Mouse (Mus musculus) neural tube, embryonic 11.5 days (tissue): ENCODE measurements around the gene Adamtsl1. TPM values are rescaled to one million over a fixed set of nuclear protein-coding genes. Genes with fewer than 3 reads are reported as not detected.

Experiments used
- ATAC-seq: fragments of 200-750 bp; cut with Nextera tagmentation; 2 replicates; pipeline ENCODE4 v1.8.0; 2017; ENCODE audit warnings: moderate number of reproducible peaks, mild to moderate bottlenecking, moderate TSS enrichment, moderate library complexity; ENCODE audit not compliant: insufficient read depth, low FRiP score, low TSS enrichment
- DNase-seq: peaks from one replicate; pipeline ENCODE4 v3.0.0-alpha.2; 2015; ENCODE audit warnings: low spot score
- H3K27ac ChIP-seq: fragments of 300-500 bp; sonication (generic); 2 replicates; pipeline ENCODE4 v1.5.1; 2014; ENCODE audit warnings: low read depth, mild to moderate bottlenecking, low read length
- H3K27me3 ChIP-seq: fragments of 300-500 bp; sonication (generic); 2 replicates; pipeline ENCODE4 v1.6.1; 2014; ENCODE audit warnings: mild to moderate bottlenecking, low read length, mixed read lengths; ENCODE audit not compliant: control insufficient read depth, insufficient read depth
- H3K36me3 ChIP-seq: fragments of 300-500 bp; sonication (generic); 2 replicates; pipeline ENCODE4 v1.6.1; 2014; ENCODE audit warnings: mild to moderate bottlenecking, low read length, moderate library complexity, mixed read lengths; ENCODE audit not compliant: control insufficient read depth, insufficient read depth
- H3K4me1 ChIP-seq: fragments of 300-500 bp; sonication (generic); 2 replicates; pipeline ENCODE4 v1.6.1; 2014; ENCODE audit warnings: low read length, mixed read lengths; ENCODE audit not compliant: control insufficient read depth, insufficient read depth
- H3K4me2 ChIP-seq: fragments of 300-500 bp; sonication (generic); 2 replicates; pipeline ENCODE4 v1.6.1; 2014; ENCODE audit warnings: low read depth, mild to moderate bottlenecking, moderate library complexity
- H3K4me3 ChIP-seq: fragments of 300-500 bp; sonication (generic); 2 replicates; pipeline ENCODE4 v1.5.1; 2014; ENCODE audit warnings: low read depth, low read length
- H3K9ac ChIP-seq: fragments of 300-500 bp; sonication (generic); 2 replicates; pipeline ENCODE4 v1.6.1; 2014; ENCODE audit warnings: mild to moderate bottlenecking, low read length
- H3K9me3 ChIP-seq: fragments of 300-500 bp; sonication (generic); 2 replicates; pipeline ENCODE4 v1.6.1; 2016; ENCODE audit warnings: low read length; ENCODE audit not compliant: control insufficient read depth
- WGBS: fragments of 180-500 bp; shearing (Covaris S2); extraction: QIAGEN DNeasy Blood & Tissue Kit; methylation state at CpG from one replicate; pipeline ENCODE4 v1.1.7; 2014; 5-methylcytosine and 5-hydroxymethylcytosine counted together
- polyA plus RNA-seq: library from polyadenylated mRNA; unstranded; fragments of >200 nt; fragmentation: Nextera tagmentation; extraction: Ambion mirVana; gene quantifications from 2 replicates; pipeline ENCODE4 v1.2.1, GENCODE M21; 2014

The Adamtsl1 gene
- polyA plus RNA-seq, 1 experiment from 2014 or later = 10.7 TPM

GRCm38 (mm10) chr4:86191195-86191594, 677.2 kb downstream of the Adamtsl1 start:
- ATAC-seq (no peak), DNase-seq (no peak)
- no peak overlapping the region for H3K4me3 ChIP-seq
- 82% methylated on average over 5 of the region's 5 CpGs for WGBS
- H3K4me1 ChIP-seq = no peaks in the 10 kb centered on the region
- no peaks in the 10 kb centered on the region for H3K9me3 ChIP-seq
- no peak overlapping the region for H3K4me2 ChIP-seq
- H3K27me3 ChIP-seq = no peaks in the 10 kb centered on the region
- H3K9ac ChIP-seq = no peak overlapping the region
- no peak overlapping the region for H3K27ac ChIP-seq
- H3K36me3 ChIP-seq = no peaks in the 10 kb centered on the region

DNA sequence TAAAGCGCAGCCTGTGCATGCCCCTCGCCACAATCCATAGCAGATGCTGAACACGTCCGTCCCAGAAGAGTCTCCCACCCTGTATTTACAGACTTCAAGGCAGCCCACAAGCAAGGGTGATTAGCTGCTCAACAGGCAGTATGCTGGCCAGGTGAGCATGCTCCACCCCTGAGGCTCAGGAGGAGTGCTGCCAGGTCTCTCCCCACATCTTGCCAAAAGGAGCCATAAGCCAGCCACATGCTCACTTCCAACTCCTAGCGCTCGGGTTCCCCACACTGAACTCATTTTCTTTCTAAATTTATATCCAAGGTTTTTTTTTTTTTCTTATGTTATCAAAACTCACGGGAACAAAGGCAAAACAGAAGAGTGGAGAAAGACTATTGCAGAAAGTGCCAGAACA, 687.8 kb downstream of the Adamtsl1 start:
- Histone ChIP-seq H3K27ac (no peak overlapping the region), H3K27me3 (no peaks in the 10 kb centered on the region), H3K36me3 (no peaks in the 10 kb centered on the region), H3K9ac (no peak overlapping the region), H3K4me2 (no peak overlapping the region), H3K9me3 (no peaks in the 10 kb centered on the region), H3K4me1 (no peaks in the 10 kb centered on the region), H3K4me3 (no peak overlapping the region)
- DNase-seq = no peak
- WGBS = 86% methylated on average over 7 of the region's 7 CpGs
- no peak for ATAC-seq

GRCm38 (mm10) chr4:86203288-86203687, 689.3 kb downstream of the Adamtsl1 start:
- Histone ChIP-seq H3K9ac (no peak overlapping the region), H3K36me3 (no peaks in the 10 kb centered on the region), H3K27ac (no peak overlapping the region), H3K9me3 (no peaks in the 10 kb centered on the region), H3K4me1 (no peaks in the 10 kb centered on the region), H3K4me3 (no peak overlapping the region), H3K4me2 (no peak overlapping the region), H3K27me3 (no peaks in the 10 kb centered on the region)
- 95% methylated on average over 2 of the region's 2 CpGs for WGBS
- ATAC-seq (no peak), DNase-seq (no peak)

DNA sequence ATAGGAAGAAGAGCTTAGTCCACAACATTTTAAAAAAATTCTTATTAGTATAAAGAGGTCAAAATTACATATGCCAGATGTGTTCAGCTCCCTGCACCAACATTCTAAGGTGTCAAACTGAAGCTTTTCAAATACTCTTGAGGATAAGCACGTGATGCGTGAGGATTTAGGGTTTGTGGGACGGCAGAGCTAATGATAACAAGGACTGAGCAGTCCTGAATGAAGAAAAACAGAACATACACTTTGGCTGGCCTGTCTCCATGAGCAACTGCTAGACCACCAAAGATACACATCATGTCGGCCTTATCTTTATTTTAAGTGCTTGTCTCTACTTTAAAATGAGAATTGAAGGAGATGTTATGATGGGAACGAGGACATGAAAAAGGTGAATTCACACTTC, 710.9 kb downstream of the Adamtsl1 start:
- Histone ChIP-seq H3K4me1 (no peaks in the 10 kb centered on the region), H3K36me3 (no peaks in the 10 kb centered on the region), H3K4me3 (no peak overlapping the region), H3K4me2 (no peak overlapping the region), H3K9ac (no peak overlapping the region), H3K27ac (no peak overlapping the region), H3K9me3 (no peaks in the 10 kb centered on the region), H3K27me3 (no peaks in the 10 kb centered on the region)
- DNase-seq = no peak
- ATAC-seq = no peak
- 81% methylated on average over 5 of the region's 5 CpGs for WGBS

GRCm38 (mm10) chr4:86227096-86227495, 713.1 kb downstream of the Adamtsl1 start:
- ATAC-seq = no peak
- Histone ChIP-seq H3K9me3 (no peaks in the 10 kb centered on the region), H3K9ac (no peak overlapping the region), H3K4me1 (no peaks in the 10 kb centered on the region), H3K27ac (no peak overlapping the region), H3K4me2 (no peak overlapping the region), H3K27me3 (no peaks in the 10 kb centered on the region), H3K36me3 (no peaks in the 10 kb centered on the region), H3K4me3 (no peak overlapping the region)
- DNase-seq = no peak
- 92% methylated on average over 1 of the region's 1 CpGs for WGBS

- Histone ChIP-seq H3K4me3 (no peak overlapping the region), H3K27me3 (no peaks in the 10 kb centered on the region), H3K9ac (no peak overlapping the region), H3K27ac (no peak overlapping the region), H3K36me3 (no peaks in the 10 kb centered on the region), H3K4me1 (no peaks in the 10 kb centered on the region), H3K9me3 (no peaks in the 10 kb centered on the region), H3K4me2 (no peak overlapping the region)
- ATAC-seq (no peak), DNase-seq (no peak)
- 86% methylated on average over 3 of the region's 3 CpGs for WGBS
These were observed 719.2 kb downstream of the Adamtsl1 start for GRCm38 (mm10) chr4:86233197-86233596.

- Histone ChIP-seq H3K36me3 (no peaks in the 10 kb centered on the region), H3K9me3 (no peaks in the 10 kb centered on the region), H3K27ac (no peak overlapping the region), H3K4me3 (no peak overlapping the region), H3K27me3 (no peaks in the 10 kb centered on the region), H3K9ac (no peak overlapping the region), H3K4me2 (no peak overlapping the region), H3K4me1 (peaks cover 3% of the 10 kb centered on the region; the same call in 1 of the 2 replicates)
- WGBS = 42% methylated on average over 2 of the region's 2 CpGs
- ATAC-seq = peak; percentile 88
- DNase-seq = no peak
These were observed 728.0 kb downstream of the Adamtsl1 start for GRCm38 (mm10) chr4:86241854-86242424.

GRCm38 (mm10) chr4:86270085-86270484, 756.1 kb downstream of the Adamtsl1 start:
- Histone ChIP-seq H3K36me3 (no peaks in the 10 kb centered on the region), H3K27ac (no peak overlapping the region), H3K27me3 (no peaks in the 10 kb centered on the region), H3K4me1 (no peaks in the 10 kb centered on the region), H3K9ac (no peak overlapping the region), H3K9me3 (no peaks in the 10 kb centered on the region), H3K4me2 (no peak overlapping the region), H3K4me3 (no peak overlapping the region)
- ATAC-seq (no peak), DNase-seq (no peak)
- 67% methylated on average over 2 of the region's 2 CpGs for WGBS

DNA sequence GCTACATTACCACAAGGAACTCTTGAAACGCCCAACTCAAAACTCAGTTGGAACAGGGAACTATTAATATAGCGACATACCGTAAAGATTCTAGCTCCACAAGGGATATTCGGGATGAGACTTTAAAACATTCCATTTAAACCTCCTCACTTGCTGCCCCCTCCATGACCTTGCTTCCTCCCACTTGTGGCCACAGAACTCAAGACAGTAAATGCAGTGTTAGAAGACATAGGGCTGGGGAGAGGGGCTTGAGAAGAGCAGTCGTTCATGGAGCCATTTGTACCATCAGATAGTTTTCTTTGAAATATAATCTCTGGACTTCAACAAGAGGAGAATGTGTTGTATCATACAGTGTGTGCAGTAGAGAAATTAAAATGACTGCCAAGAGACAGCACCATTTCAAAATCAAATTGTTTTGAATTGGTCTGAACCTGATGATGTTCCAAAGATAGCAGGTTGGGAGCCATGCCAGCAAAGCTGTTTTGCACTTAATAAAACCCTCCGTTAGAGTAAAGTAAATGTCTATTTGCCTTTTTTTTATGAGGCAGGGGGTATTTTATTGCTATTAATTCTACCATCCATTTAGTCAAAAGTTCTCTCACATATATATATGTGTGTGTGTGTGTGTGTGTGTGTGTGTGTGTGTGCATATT, 759.9 kb downstream of the Adamtsl1 start:
- ATAC-seq = no peak
- Histone ChIP-seq H3K9me3 (no peaks in the 10 kb centered on the region), H3K4me3 (no peak overlapping the region), H3K4me1 (peaks cover 3% of the 10 kb centered on the region; the same call in 1 of the 2 replicates), H3K9ac (no peak overlapping the region), H3K36me3 (no peaks in the 10 kb centered on the region), H3K4me2 (no peak overlapping the region), H3K27ac (no peak overlapping the region), H3K27me3 (no peaks in the 10 kb centered on the region)
- no peak for DNase-seq
- 67% methylated on average over 6 of the region's 6 CpGs for WGBS
